Mouse (Mus musculus) olfactory bulb, adult 2 months (tissue): ENCODE data around the gene Hrk.

Experiments
- CTCF ChIP-seq: fragments of 200-500 bp; IDR thresholded peaks from 2 replicates; pipeline ENCODE4 v1.5.1; 2012; ENCODE audit warnings: low read depth, mild to moderate bottlenecking, low read length, moderate library complexity; ENCODE audit not compliant: insufficient read depth
- POLR2A ChIP-seq: fragments of 200-500 bp; IDR thresholded peaks from 2 replicates; pipeline ENCODE4 v1.6.1; 2012; ENCODE audit warnings: mild to moderate bottlenecking, low read depth, low read length, moderate library complexity; ENCODE audit not compliant: insufficient read depth

DNA sequence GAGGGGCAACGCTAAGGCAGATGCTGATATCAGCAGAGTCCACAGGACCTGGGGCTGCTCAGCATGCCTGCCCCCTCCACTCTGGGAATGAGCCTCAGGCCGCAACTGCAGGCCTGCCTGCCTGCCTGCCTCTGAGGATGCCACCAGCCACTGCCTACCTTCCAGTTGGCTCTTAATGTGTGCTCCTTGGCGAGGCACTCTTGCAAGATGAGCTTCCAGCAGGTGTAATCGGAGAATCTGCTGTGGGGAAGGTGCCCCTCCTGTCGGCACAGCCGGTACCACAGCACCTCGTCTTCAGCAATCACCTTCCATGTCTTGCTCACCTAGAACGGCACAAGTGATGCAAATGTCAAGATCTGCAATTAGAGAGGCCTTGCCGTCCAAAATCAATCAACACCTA is 35.8 kb upstream of the Hrk start:
- TF ChIP-seq CTCF (no peak), POLR2A (no peak)
